Mouse (Mus musculus): ENCODE data around the gene Rgcc.

- TF ChIP-seq CTCF (IDR thresholded peaks at IDR 0.05), result no peak
- TF ChIP-seq POLR2A (IDR thresholded peaks at IDR 0.05; ENCODE audit: insufficient read depth, low read depth, low read length), result no peak
- no peak for TF ChIP-seq EP300 (IDR thresholded peaks at IDR 0.05; ENCODE audit: insufficient read depth, low read depth, low read length)
These were observed 28.5 kb downstream of the Rgcc start for GRCm38 (mm10) chr14:79272991-79273390.

All from heart, adult 2 months (tissue).